Mouse (Mus musculus): Measurements from ENCODE around the gene Btbd35f1. TPM values are rescaled to one million over a fixed set of nuclear protein-coding genes. Genes with fewer than 3 reads are reported as not detected.
"Not testable (repeated sequence)": the region's sequence is repeated elsewhere in the genome, so short reads cannot be mapped to it uniquely, and the experiment has no call there.

Btbd35f1 gene
- polyA plus RNA-seq (2015; fragmentation: Nextera tagmentation; extraction: Ambion mirVana) = not detected in 2 replicates

- not testable (repeated sequence) for H3K9me3 ChIP-seq; H3K36me3 ChIP-seq; ATAC-seq; H3K9ac ChIP-seq (replicated peaks); H3K4me1 ChIP-seq (replicated peaks); H3K4me3 ChIP-seq (replicated peaks); H3K4me2 ChIP-seq (replicated peaks); H3K27ac ChIP-seq; H3K27me3 ChIP-seq
- no CpG with 5 or more reads among the region's 3 CpGs for WGBS
Observed at GRCm38 (mm10) chrX:32559755-32560154, at the start of gene Btbd35f1. Gene Btbd35f1, plus strand, starts transcription at chrX:32560055.

DNA sequence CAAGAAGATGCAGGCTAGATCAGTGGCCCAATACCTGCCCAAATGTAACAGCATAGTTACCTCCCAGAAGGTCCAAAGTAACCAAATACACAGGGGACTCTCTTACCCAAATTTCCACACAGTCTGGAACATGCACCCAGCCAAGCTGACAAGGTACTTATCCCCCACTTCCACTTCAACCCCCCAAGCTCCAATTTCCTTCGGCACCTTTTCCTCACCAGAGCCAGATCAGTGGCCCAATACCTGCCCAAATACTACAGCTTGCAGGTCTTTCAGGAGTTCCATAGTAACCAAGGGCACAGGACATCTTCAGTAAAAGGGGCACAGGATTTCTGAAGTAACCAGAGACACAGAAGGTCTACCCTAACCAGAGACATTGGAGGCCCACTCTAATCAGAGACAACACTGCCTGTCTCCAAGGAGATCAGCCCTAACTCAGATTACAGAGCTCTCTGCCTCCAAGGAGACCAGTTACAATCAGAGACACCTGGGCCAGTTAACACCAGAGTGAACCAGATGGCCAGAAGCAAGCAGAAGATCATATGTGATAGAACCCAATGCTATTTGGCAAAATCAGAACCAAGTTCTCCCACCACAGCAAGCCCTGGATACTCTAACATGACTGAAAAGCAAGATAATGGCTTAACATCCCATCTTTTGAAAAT is 31.2 kb downstream of the Btbd35f1 start:
- ATAC-seq; H3K4me1 ChIP-seq (replicated peaks); H3K9me3 ChIP-seq; H3K9ac ChIP-seq (replicated peaks); H3K36me3 ChIP-seq; H3K27me3 ChIP-seq; H3K4me3 ChIP-seq (replicated peaks); H3K27ac ChIP-seq; H3K4me2 ChIP-seq (replicated peaks): not testable (repeated sequence)
- WGBS = 94% methylated on average over 1 of the region's 1 CpGs

DNA sequence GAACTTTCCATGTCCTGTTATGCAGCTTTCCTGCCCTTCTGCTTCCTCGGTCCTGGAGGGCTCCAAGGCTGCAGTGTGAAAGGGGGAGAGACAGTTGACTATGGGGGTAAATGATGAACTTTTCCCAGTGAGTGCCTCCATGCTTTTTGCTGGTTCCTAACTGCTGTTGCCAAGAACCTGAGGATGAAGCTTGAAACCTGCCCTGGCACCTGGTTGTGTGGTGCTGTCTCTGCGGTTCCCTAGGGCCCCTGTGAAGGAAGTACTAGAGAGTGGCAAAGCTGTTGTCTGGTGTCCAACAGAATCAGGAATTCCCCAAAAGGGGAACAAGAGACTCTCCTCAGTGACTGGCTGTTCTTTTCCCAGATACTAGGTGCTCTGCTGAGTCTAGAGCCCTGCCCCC is 41.2 kb downstream of the Btbd35f1 start:
- H3K27ac ChIP-seq; H3K4me3 ChIP-seq (replicated peaks); H3K4me2 ChIP-seq (replicated peaks); ATAC-seq; H3K9ac ChIP-seq (replicated peaks); H3K4me1 ChIP-seq (replicated peaks); H3K36me3 ChIP-seq; H3K27me3 ChIP-seq: not testable (repeated sequence)
- peaks cover 21% of the 10 kb centered on the region for H3K9me3 ChIP-seq
- WGBS = 93% methylated on average over 1 of the region's 2 CpGs

GRCm38 (mm10) chrX:32601425-32601824 is 41.6 kb downstream of the Btbd35f1 start:
- not testable (repeated sequence) for H3K36me3 ChIP-seq; H3K27ac ChIP-seq; H3K4me3 ChIP-seq (replicated peaks); H3K9ac ChIP-seq (replicated peaks); ATAC-seq; H3K4me1 ChIP-seq (replicated peaks); H3K27me3 ChIP-seq; H3K4me2 ChIP-seq (replicated peaks)
- WGBS = 81% methylated on average over 3 of the region's 3 CpGs
- peaks cover 21% of the 10 kb centered on the region for H3K9me3 ChIP-seq

Other genes with a start within 250 kb of the Btbd35f1 start
- not detected in 2 replicates for gene Gm5926, start 90.7 kb downstream of the Btbd35f1 start, polyA plus RNA-seq (2015; fragmentation: Nextera tagmentation; extraction: Ambion mirVana)
- not detected in 2 replicates for gene Btbd35f21, start 166.1 kb downstream of the Btbd35f1 start, polyA plus RNA-seq (2015; fragmentation: Nextera tagmentation; extraction: Ambion mirVana)